Mouse (Mus musculus) gastrocnemius, adult 8-10 months (tissue): ENCODE measurements around the gene Ntng2. TPM values are rescaled to one million over a fixed set of nuclear protein-coding genes. Genes with fewer than 3 reads are reported as not detected.
A peak's percentile ranks its signal among the peaks of the same experiment; 100 is the strongest.

Source experiments
- DNase-seq, 2 experiments: peaks; one replicate each; pipeline ENCODE4 v3.0.0; 2022; ENCODE audit warnings: low spot score in 2 of 2
- total RNA-seq, 4 experiments: library from RNA; stranded (reverse); gene quantifications; 2 replicates each; pipeline ENCODE4 v1.2.4; 2022

Gene Ntng2
- total RNA-seq, 4 experiments from 2014 or later: 16.7 to 30.4 (median 26.0) TPM

DNA sequence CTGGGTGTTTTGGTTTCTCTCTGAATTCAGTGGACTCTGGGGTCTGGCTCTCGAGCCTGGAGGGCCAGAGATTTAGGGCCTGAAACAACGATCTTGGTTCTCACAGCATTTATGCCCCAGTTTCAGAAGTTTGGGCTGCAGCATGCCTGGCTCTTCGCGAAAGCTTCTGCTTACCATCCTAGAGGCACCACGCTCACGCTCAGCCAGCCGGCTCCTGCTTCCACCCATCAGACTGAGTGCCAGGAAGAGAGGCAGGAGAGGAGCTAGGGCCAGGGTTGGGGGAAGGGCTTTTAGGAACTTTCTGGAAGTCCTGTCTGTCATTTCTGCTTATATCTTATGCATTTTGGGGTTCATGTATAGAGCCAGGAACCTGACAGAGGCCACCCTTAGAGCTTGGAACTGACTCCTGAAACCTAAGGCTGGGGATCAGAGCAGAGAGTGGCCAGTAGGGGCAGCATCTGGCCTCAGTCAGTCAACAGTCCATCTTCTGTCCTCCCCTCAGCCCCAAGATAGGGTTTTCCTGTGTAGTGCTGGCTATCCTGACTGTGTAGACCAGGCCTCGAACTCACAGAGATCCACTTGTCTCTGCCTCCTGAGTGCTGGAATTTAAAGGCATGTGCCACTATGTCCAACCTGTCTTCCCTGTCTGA lies 60.1 kb downstream of the Ntng2 start:
- DNase-seq: no peak

- no peak for DNase-seq
Measured at GRCm38 (mm10) chr2:29191216-29192215, 61.3 kb downstream of the Ntng2 start.

DNA sequence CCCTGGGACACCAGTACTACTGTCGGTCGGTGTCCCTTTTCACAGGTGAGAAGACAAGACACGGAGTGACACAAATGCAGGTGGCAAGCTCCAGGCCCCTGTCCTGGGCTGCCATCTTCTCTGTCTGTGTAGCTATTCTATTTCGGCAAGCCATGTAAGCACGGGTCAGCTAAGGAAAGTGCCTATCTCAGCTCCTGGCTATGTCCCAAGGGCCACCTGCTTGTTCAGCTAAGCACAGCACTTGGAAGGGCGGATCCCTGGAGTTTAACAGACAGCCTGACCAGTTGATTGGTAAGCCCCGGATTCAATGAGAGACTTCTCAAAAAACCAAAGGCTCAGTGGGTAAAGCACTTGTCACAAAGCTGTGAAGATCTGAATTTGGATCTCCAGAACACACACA lies 62.4 kb downstream of the Ntng2 start:
- peak; percentile 59 for DNase-seq

DNA sequence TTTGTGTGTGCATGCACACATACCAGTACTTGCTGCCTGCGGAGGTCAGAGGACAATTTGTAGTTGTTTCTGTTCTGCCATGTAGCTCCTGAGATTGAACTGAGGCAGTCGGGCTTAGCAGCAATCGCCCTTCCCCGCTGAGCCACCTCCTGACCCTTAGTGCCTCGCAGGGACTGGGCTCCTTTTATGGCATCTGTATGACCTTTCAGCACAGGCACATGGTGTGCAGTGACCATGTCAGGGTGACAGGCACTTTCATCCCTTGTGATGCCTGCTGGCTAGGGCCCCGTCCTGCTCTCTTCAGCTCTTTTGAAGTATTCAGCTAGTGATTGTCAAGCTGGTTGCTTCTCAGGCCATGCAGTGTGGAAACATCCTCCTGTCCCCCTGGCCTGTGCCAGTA lies 66.6 kb downstream of the Ntng2 start:
- no peak for DNase-seq

DNA sequence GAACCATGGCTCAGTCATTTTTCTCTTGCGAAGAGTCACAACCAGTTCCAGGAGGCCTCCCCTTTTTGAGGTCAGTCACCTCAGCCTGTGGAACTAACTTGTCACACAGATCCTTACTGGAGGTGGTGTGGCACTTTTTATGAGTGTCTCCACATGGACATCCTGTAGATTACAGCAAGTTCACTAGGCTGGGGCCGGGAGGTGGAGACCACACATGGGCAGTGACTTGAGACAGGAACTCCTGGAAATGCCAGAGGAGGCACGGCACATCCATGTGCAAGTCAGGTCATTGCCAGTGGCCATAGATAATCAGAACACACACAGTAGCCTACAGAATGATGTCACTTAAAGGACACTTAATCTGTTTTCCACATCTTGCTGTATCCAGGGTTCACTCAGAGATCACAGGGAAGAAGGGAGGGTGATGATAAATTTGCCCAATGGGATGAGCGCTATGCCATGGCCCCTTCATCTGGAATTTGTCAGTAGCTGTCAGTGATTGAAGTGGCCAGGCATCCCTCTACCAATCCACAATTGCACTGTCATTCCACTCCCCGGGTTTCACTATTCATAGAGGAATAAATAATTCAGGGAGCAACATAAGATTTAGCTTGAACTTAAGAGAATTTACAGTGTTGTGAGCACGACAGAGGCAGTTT lies 69.4 kb downstream of the Ntng2 start:
- no peak for DNase-seq

GRCm38 (mm10) chr2:29181111-29181510 lies 71.7 kb downstream of the Ntng2 start:
- DNase-seq: no peak

- no peak for DNase-seq
Measured at GRCm38 (mm10) chr2:29179810-29180209, 73.0 kb downstream of the Ntng2 start.

DNA sequence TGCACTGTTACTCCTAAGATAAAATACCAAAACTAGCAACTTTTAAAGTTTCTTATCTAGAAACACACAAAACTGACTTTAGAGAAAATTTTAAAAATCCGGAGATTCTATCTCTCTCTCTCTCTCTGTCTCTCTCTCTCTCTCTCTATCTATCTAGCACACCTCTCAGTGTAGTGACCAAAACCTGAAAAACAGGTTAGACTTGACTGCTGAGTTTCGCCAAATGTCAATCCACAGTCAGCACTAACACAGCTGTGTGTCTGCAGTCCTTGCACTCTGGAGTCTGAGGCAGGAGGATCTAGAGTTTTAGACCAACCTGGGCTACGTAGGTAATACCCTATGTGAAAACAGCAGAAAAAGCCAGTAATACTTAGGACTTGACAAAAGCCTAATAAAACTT lies 77.9 kb downstream of the Ntng2 start:
- no peak for DNase-seq

DNA sequence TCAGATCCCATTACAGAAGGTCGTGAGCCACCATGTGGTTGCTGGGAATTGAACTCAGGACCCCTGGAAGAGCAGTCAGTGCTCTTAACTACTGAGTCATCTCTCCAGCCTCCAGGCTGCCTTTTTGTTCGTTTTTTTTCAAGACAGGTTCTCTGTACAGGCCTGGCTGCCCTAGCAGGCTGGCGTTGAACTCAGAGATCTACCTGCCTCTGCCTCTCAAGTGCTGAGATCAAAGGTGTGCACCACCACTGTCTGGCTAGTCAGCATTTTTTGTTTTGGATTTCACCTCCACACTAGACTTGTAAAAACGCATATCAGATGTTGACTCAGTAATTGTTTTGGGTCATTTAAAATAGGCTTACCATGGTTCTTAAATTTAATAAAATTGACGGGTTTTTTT lies 84.7 kb downstream of the Ntng2 start:
- DNase-seq: no peak

GRCm38 (mm10) chr2:29151941-29152340 lies 100.9 kb downstream of the Ntng2 start:
- no peak for DNase-seq

Other genes with a start within 250 kb of the Ntng2 start
- gene Cfap77, start 197.9 kb downstream of the Ntng2 start, total RNA-seq: not detected
- 1 to 10 TPM; 4.3 to 8.5 (median 4.6) TPM for gene Ttf1, start 192.7 kb downstream of the Ntng2 start, total RNA-seq
- gene Setx, start 128.8 kb downstream of the Ntng2 start, total RNA-seq: 10 to 100 TPM; 28.4 to 33.7 (median 29.0) TPM
- gene Med27, start 93.8 kb upstream of the Ntng2 start, total RNA-seq: 10 to 100 TPM; 13.0 to 15.4 (median 14.6) TPM